Mouse (Mus musculus): ENCODE results near the gene Snx29.

DNA sequence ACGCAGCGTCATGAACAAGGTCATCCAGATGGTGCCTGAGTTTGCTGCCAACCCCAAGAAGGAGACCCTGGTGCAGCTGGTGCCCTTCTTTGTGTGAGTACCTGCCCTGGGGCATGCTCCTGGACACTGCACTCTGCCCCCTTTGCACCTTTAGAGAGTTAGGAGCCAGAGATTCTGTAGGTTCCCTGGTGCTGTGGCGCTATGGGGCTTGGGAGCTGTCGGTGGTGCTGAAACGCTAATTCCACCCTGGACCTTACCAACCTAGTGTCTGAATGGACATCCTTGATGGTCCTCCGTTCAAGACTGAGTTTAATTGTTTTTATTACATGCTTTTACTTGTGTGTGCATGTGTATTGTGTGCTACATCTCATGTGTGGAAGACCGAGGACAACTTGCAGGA lies 415.6 kb downstream of the Snx29 start:
- TF ChIP-seq EP300 (IDR thresholded peaks at IDR 0.05): no peak
- no peak for TF ChIP-seq CTCF (IDR thresholded peaks at IDR 0.05)
